8 mouse cellular contexts compared by ENCODE assay signal in the genomic region with DNA sequence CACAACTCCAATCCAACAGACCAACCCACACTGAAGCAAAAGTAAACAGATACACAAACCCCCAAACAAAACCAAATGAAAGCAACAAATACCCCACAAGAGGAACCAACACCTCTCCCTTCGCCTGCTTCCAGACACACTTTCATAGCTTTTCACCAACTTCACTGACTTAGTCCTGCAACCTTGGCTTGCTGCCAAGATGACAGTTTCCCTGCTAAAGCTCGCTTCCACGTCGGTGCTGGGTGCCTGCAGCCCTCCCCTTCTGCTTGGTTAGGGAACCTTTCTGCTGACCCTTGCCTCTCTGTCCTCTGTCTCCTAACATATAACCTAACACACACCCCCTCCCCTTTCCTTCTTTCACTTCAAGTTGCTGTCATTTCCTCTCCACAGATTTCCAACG. TPM values are rescaled to one million over a fixed set of nuclear protein-coding genes. Genes with fewer than 3 reads are reported as not detected.
A peak's percentile ranks its signal among the peaks of the same experiment; 100 is the strongest.
DNase-seq lines count a peak whose midpoint lies in the region; ATAC-seq and TF ChIP-seq lines count a peak whose summit lies in the region.

No protein-coding gene starts in this region.

- intact Hi-C loops in left cerebral cortex, postnatal 14 days (cut with DNase I), result no loop called here
- intact Hi-C loops in left cerebral cortex, postnatal 36 days (cut with DNase I), result loop anchor here (10.0 kb wide), 1 partner anchor 138 kb away; a partner anchor contains a TSS

- H3K27ac ChIP-seq in embryonic facial prominence, embryonic 11.5 days (replicated peaks; ENCODE audit: low read depth, low read length), result no peak overlapping the region
- H3K27ac ChIP-seq in hindbrain, embryonic 12.5 days, result no peak overlapping the region
- H3K27ac ChIP-seq in liver, adult 2 months (replicated peaks; ENCODE audit: insufficient read depth, low read depth, low read length), result no peak overlapping the region

- peak overlapping the region; percentile 52 for H3K4me2 ChIP-seq in embryonic facial prominence, embryonic 11.5 days (ENCODE audit: low read depth, low read length)
- peak overlapping the region; percentile 85 for H3K4me2 ChIP-seq in hindbrain, embryonic 12.5 days (replicated peaks)

- peak; percentile 22 to 26 for DNase-seq in left cerebral cortex, postnatal 14 days (ENCODE audit: low spot score in 2 of 2)
- no peak for DNase-seq in left cerebral cortex, postnatal 36 days (ENCODE audit: low spot score in 2 of 2)
- peak; percentile 52 for DNase-seq in NIH3T3 (ENCODE audit: low read depth)
- peak; percentile 2 for DNase-seq in embryonic facial prominence, embryonic 11.5 days (ENCODE audit: low spot score)
- peak; percentile 31 for DNase-seq in liver, adult 2 months (ENCODE audit: extremely low read depth, low read depth, low spot score)
- DNase-seq in naive thymus-derived CD4-positive, alpha-beta T cell, adult 2 months (ENCODE audit: low read depth), result peak; percentile 62
- DNase-seq in urinary bladder, postnatal 4 days (ENCODE audit: low spot score in 2 of 2), result no peak

- no peak overlapping the region for H3K9ac ChIP-seq in embryonic facial prominence, embryonic 11.5 days (replicated peaks; ENCODE audit: low read length)
- 0 out of 2 replicates have a peak overlapping the region, but pooled peaks have one; percentile 95 for H3K9ac ChIP-seq in hindbrain, embryonic 12.5 days
- H3K9ac ChIP-seq in liver, adult 2 months (ENCODE audit: low read depth, low read length), result peak overlapping the region; percentile 2

- peak overlapping the region; percentile 97; the same call in 1 of the 2 replicates for H3K4me3 ChIP-seq in embryonic facial prominence, embryonic 11.5 days (ENCODE audit: low read depth, low read length)
- H3K4me3 ChIP-seq in hindbrain, embryonic 12.5 days, result peak overlapping the region; percentile 98
- H3K4me3 ChIP-seq in liver, adult 2 months (ENCODE audit: insufficient read depth, low read depth, low read length), result no peak overlapping the region; the same call in 1 of the 2 replicates

- H3K9me3 ChIP-seq in embryonic facial prominence, embryonic 11.5 days (replicated peaks; ENCODE audit: control insufficient read depth, low read length), result no peaks in the 10 kb centered on the region
- H3K9me3 ChIP-seq in hindbrain, embryonic 12.5 days (replicated peaks), result no peaks in the 10 kb centered on the region

- no peaks in the 10 kb centered on the region for H3K36me3 ChIP-seq in embryonic facial prominence, embryonic 11.5 days (replicated peaks; ENCODE audit: control insufficient read depth, insufficient read depth, low read depth, low read length)
- H3K36me3 ChIP-seq in hindbrain, embryonic 12.5 days, result no peaks in the 10 kb centered on the region
- H3K36me3 ChIP-seq in liver, adult 2 months (ENCODE audit: control insufficient read depth, insufficient read depth, low read length), result peaks cover 2% of the 10 kb centered on the region; the same call in 1 of the 2 replicates

- 52% methylated on average over 5 of the region's 5 CpGs for WGBS in embryonic facial prominence, embryonic 11.5 days
- WGBS in hindbrain, embryonic 12.5 days, result 46% methylated on average over 5 of the region's 5 CpGs
- 6% methylated on average over 5 of the region's 5 CpGs for WGBS in liver, adult 2 months

- peaks cover 18% of the 10 kb centered on the region; the same call in 1 of the 2 replicates for H3K79me2 ChIP-seq in liver, adult 2 months (ENCODE audit: control insufficient read depth, insufficient read depth, low read length)

- no peak for TF ChIP-seq CTCF in liver, adult 2 months (IDR thresholded peaks at IDR 0.05; ENCODE audit: low read depth, low read length)

- H3K4me1 ChIP-seq in embryonic facial prominence, embryonic 11.5 days (ENCODE audit: control insufficient read depth, insufficient read depth, low read length), result no peaks in the 10 kb centered on the region
- H3K4me1 ChIP-seq in hindbrain, embryonic 12.5 days, result peaks cover 18% of the 10 kb centered on the region
- H3K4me1 ChIP-seq in liver, adult 2 months (ENCODE audit: control insufficient read depth, insufficient read depth, low read length), result peaks cover 12% of the 10 kb centered on the region

- no peak for ATAC-seq in embryonic facial prominence, embryonic 11.5 days (replicated peaks; ENCODE audit: insufficient number of reproducible peaks, low FRiP score, low TSS enrichment, low read depth)
- ATAC-seq in hindbrain, embryonic 12.5 days (ENCODE audit: low FRiP score), result no peak

- no peaks in the 10 kb centered on the region for H3K27me3 ChIP-seq in embryonic facial prominence, embryonic 11.5 days (ENCODE audit: control insufficient read depth, insufficient read depth, low read length)
- no peaks in the 10 kb centered on the region for H3K27me3 ChIP-seq in hindbrain, embryonic 12.5 days
- H3K27me3 ChIP-seq in liver, adult 2 months (ENCODE audit: control insufficient read depth, insufficient read depth, low read length), result no peaks in the 10 kb centered on the region

- TF ChIP-seq POLR2A in liver, adult 2 months (IDR thresholded peaks at IDR 0.05; ENCODE audit: extremely low read depth, insufficient read depth, low read length), result no peak

RNA-seq across cellular contexts. Expression of a gene that starts 1.4 kb away (rescaled TPM):
- 10 to 100 TPM; 35.6 to 36.0 TPM for total RNA-seq in left cerebral cortex, postnatal 14 days (2021)
- total RNA-seq in left cerebral cortex, postnatal 36 days (2021), result 10 to 100 TPM; 33.5 to 43.0 TPM
- 23.0 and 25.2 TPM in 2 replicates for polyA plus RNA-seq in embryonic facial prominence, embryonic 11.5 days (2014; fragmentation: Nextera tagmentation; extraction: Ambion mirVana)
- 29.6 and 31.5 TPM in 2 replicates for polyA plus RNA-seq in hindbrain, embryonic 12.5 days (2016; fragmentation: Nextera tagmentation; extraction: Ambion mirVana)
- total RNA-seq in liver, adult 2 months (2014; rRNA removed), result 7.2 and 9.3 TPM in 2 replicates
- polyA plus RNA-seq in liver, adult 2 months (2012; rRNA removed), result 1.2 and 1.5 TPM in 2 replicates

Comparison
In these comparisons a context has a peak if more than half of its experiments do, and no peak if none do; other contexts are left out.
1. DNase-seq: peak in left cerebral cortex, postnatal 14 days (2 of 2), NIH3T3 (single experiment), embryonic facial prominence, embryonic 11.5 days (single experiment), liver, adult 2 months (single experiment) and naive thymus-derived CD4-positive, alpha-beta T cell, adult 2 months (single experiment); none in left cerebral cortex, postnatal 36 days (0 of 2) and urinary bladder, postnatal 4 days (0 of 2).